Mouse (Mus musculus) kidney, adult 2 months (tissue): ENCODE measurements around the gene Ssr3. TPM values are rescaled to one million over a fixed set of nuclear protein-coding genes. Genes with fewer than 3 reads are reported as not detected.

Experiments
- DNase-seq: peaks from one replicate; pipeline ENCODE4 v3.0.0; 2021
- H3K27ac ChIP-seq: fragments of 200-500 bp; 2 replicates; pipeline ENCODE4 v1.5.1; 2012; ENCODE audit warnings: low read depth, low read length, control low read depth, inconsistent platforms; ENCODE audit not compliant: insufficient read depth
- H3K27me3 ChIP-seq: fragments of 200-500 bp; replicated peaks from 2 replicates; pipeline ENCODE4 v1.6.1; 2012; ENCODE audit warnings: mild to moderate bottlenecking, moderate library complexity, low read length, inconsistent platforms; ENCODE audit not compliant: control insufficient read depth, insufficient read depth
- H3K36me3 ChIP-seq: fragments of 200-500 bp; 2 replicates; pipeline ENCODE4 v1.6.1; 2012; ENCODE audit warnings: mild to moderate bottlenecking, moderate library complexity, low read length, inconsistent platforms; ENCODE audit not compliant: control insufficient read depth, insufficient read depth
- H3K4me1 ChIP-seq: fragments of 200-500 bp; 2 replicates; pipeline ENCODE4 v1.6.1; 2011; ENCODE audit warnings: low read length; ENCODE audit not compliant: control insufficient read depth, insufficient read depth
- H3K4me3 ChIP-seq: fragments of 200-500 bp; 2 replicates; pipeline ENCODE4 v1.5.1; 2011; ENCODE audit warnings: mild to moderate bottlenecking, low read depth, low read length, control low read depth; ENCODE audit not compliant: insufficient read depth
- CTCF ChIP-seq: fragments of 200-500 bp; conservative IDR thresholded peaks from 2 replicates; pipeline ENCODE4 v1.5.1; 2011; ENCODE audit warnings: low read depth, mild to moderate bottlenecking, control low read depth, low read length, moderate library complexity, mixed read lengths; ENCODE audit not compliant: insufficient read depth, insufficient read length
- POLR2A ChIP-seq: fragments of 200-500 bp; IDR thresholded peaks from one replicate; pipeline ENCODE4 v1.6.1; 2011; ENCODE audit warnings: low read depth, low read length, control low read depth
- WGBS: fragments of 180-500 bp; shearing (Covaris S2); methylation state at CpG from one replicate; pipeline ENCODE4 v1.1.7; 2018; 5-methylcytosine and 5-hydroxymethylcytosine counted together
- polyA plus RNA-seq: library from polyadenylated mRNA; depleted of rRNA; stranded (reverse); fragments of >200 nt; gene quantifications from 2 replicates; pipeline ENCODE4 v1.2.3, GENCODE M21; 2012; rRNA removed

Ssr3 gene
- polyA plus RNA-seq, 1 experiment: 80.8 TPM

DNA sequence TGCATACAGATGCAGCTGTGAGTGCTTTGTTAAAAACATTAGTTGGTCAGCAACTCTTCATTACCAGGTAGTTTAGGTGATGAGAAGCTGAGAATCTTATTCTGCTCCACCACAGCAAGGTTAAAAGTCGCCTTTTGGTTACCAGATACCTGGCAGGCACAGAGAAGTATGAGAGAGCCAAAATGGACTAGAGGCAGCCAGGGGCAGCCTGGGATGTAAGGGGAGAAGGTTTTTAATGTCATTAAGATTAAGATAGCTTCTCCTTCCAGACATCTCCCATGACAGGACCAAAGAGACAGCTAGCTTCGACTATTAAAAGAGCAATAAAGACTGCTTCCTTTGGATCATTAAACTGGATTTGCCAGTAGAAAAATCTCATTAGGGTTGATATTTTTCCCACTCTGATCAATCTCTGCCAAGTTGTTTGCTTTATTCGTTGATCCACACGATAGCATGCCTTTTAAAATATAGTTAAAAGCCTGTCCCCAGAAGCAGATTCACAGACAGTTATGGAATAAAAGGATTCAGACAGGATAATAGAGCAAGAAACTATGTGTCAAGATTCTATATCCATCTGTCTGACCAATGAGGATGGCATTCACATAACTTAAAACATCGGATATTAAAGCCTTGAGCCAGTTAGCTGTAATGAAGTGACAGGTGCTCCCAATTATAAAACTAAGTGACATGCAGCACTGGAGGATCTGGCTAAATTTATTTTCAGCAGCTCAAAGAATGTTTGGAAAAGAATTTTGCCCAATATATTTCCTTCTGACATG is 52.1 kb downstream of the Ssr3 start:
- no peak overlapping the region for H3K27ac ChIP-seq
- no peak for TF ChIP-seq POLR2A
- TF ChIP-seq CTCF: no peak
- H3K4me3 ChIP-seq: no peak overlapping the region
- H3K36me3 ChIP-seq: no peaks in the 10 kb centered on the region
- no peaks in the 10 kb centered on the region for H3K4me1 ChIP-seq
- H3K27me3 ChIP-seq: no peaks in the 10 kb centered on the region; the same call in 1 of the 2 replicates
- no peak for DNase-seq
- WGBS: 48% methylated on average over 5 of the region's 5 CpGs

DNA sequence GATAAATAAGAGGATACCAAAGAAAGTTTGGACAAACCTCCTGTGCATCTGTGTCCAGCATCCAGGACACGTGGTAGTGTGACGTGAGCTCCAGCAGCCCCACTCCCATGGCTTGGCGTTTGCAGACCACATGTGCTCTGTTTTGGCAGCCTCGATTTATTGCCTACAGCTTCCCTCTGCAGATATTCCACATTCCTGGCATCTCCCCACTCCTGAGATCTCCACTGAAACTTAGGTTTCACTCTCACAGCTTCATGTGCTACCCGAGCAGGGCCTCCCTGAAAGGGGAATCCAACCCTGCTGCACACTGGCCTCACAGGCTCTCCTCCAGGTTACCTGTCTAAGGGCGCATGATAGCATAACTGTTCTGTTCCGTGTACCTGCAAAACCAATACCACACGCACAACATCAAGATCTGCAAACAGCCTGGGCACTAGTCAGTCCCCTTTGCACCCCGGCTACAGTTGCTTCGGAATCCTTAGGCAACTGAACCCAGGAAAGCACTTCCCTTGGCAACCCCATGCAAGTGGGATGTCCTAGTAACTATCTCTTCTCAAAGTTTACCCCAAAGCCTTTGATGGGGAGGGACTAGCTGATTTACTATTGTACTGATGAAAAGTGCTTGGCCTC is 54.5 kb downstream of the Ssr3 start:
- H3K27ac ChIP-seq: no peak overlapping the region
- H3K27me3 ChIP-seq: no peaks in the 10 kb centered on the region; the same call in 1 of the 2 replicates
- no peak overlapping the region for H3K4me3 ChIP-seq
- no peak for DNase-seq
- TF ChIP-seq POLR2A (no peak), CTCF (no peak)
- 58% methylated on average over 10 of the region's 10 CpGs for WGBS
- H3K4me1 ChIP-seq: no peaks in the 10 kb centered on the region
- H3K36me3 ChIP-seq: no peaks in the 10 kb centered on the region

Other genes starting within 250 kb of the Ssr3 start
- gene Tiparp, start 135.8 kb upstream of the Ssr3 start, polyA plus RNA-seq: 3.9 and 4.9 TPM in 2 replicates